Comparison of ENCODE assay signal across 20 mouse cellular contexts in genomic region chr3:9100761-9101160, GRCm38 (mm10).
DNase-seq lines count a peak whose midpoint lies in the region; ATAC-seq and TF ChIP-seq lines count a peak whose summit lies in the region.
"Had no signal": no experiment of that assay in that cellular context is flagged by ENCODE, and none has a peak within 500 bp of the region (broad histone marks: within the 10 kb centered on the region; RNA-seq: fewer than 3 reads in every experiment).

No protein-coding gene starts in this region.

- no peak overlapping the region for H3K4me2 ChIP-seq in lung, embryonic 15.5 days
- no peak overlapping the region for H3K4me2 ChIP-seq in intestine, embryonic 15.5 days (replicated peaks)
- no peak overlapping the region for H3K4me2 ChIP-seq in hindbrain, embryonic 11.5 days (replicated peaks; ENCODE audit: low read depth, low read length)
- H3K4me2 ChIP-seq: forebrain, embryonic 13.5 days; heart, embryonic 11.5 days; heart, embryonic 15.5 days had no signal

- no peak for TF ChIP-seq POLR2A in small intestine, adult 2 months (IDR thresholded peaks at IDR 0.05; ENCODE audit: low read depth, low read length)

- 57% methylated on average over 8 of the region's 8 CpGs for WGBS in lung, embryonic 15.5 days
- 58% methylated on average over 8 of the region's 8 CpGs for WGBS in intestine, embryonic 15.5 days
- WGBS in small intestine, adult 2 months = 30% methylated on average over 8 of the region's 8 CpGs
- 85% methylated on average over 8 of the region's 8 CpGs for WGBS in hindbrain, embryonic 11.5 days

- H3K36me3 ChIP-seq in lung, embryonic 15.5 days = no peaks in the 10 kb centered on the region
- H3K36me3 ChIP-seq in intestine, embryonic 15.5 days = no peaks in the 10 kb centered on the region
- no peaks in the 10 kb centered on the region for H3K36me3 ChIP-seq in small intestine, adult 2 months (ENCODE audit: control insufficient read depth, insufficient read depth, low read length)
- no peaks in the 10 kb centered on the region for H3K36me3 ChIP-seq in hindbrain, embryonic 11.5 days (ENCODE audit: control insufficient read depth, insufficient read depth, low read length)
- H3K36me3 ChIP-seq: embryonic facial prominence, embryonic 10.5 days; heart, embryonic 15.5 days had no signal

- no peaks in the 10 kb centered on the region for H3K27me3 ChIP-seq in lung, embryonic 15.5 days
- H3K27me3 ChIP-seq in intestine, embryonic 15.5 days (replicated peaks) = no peaks in the 10 kb centered on the region
- H3K27me3 ChIP-seq in small intestine, adult 2 months (ENCODE audit: control insufficient read depth, insufficient read depth, low read length) = no peaks in the 10 kb centered on the region
- H3K27me3 ChIP-seq in hindbrain, embryonic 11.5 days (ENCODE audit: control insufficient read depth, insufficient read depth, low read length) = no peaks in the 10 kb centered on the region
- H3K27me3 ChIP-seq: forebrain, embryonic 13.5 days; heart, embryonic 15.5 days; Patski had no signal

- no peak for DNase-seq in lung, postnatal 14 days
- peak; percentile 38 for DNase-seq in ES-CJ7 (ENCODE audit: low read depth, low spot score)
- no peak for DNase-seq in hindbrain, embryonic 11.5 days (ENCODE audit: low spot score)
- no peak for DNase-seq in layer of hippocampus, adult 18-20 months (ENCODE audit: low spot score in 2 of 2)
- DNase-seq: adrenal gland, adult 8-10 months; adrenal gland, postnatal 36 days; cerebellum, adult 2 months; cerebellum, postnatal 10 days; forebrain, postnatal 0 days; gastrocnemius, postnatal 14 days; heart, adult 2 months; heart, postnatal 14 days had no signal

- TF ChIP-seq CTCF in small intestine, adult 2 months (IDR thresholded peaks at IDR 0.05; ENCODE audit: extremely low read depth, insufficient read length, insufficient replicate concordance, low read depth, low read length) = no peak

- H3K4me1 ChIP-seq in lung, embryonic 15.5 days = no peaks in the 10 kb centered on the region
- peaks cover 7% of the 10 kb centered on the region; the same call in 1 of the 2 replicates for H3K4me1 ChIP-seq in intestine, embryonic 15.5 days (replicated peaks)
- H3K4me1 ChIP-seq in small intestine, adult 2 months (ENCODE audit: control insufficient read depth, insufficient read depth, insufficient read length, low read length) = peaks cover 12% of the 10 kb centered on the region
- H3K4me1 ChIP-seq in hindbrain, embryonic 11.5 days (replicated peaks; ENCODE audit: control insufficient read depth, insufficient read depth, low read length) = no peaks in the 10 kb centered on the region
- H3K4me1 ChIP-seq: forebrain, embryonic 13.5 days had no signal

- no peaks in the 10 kb centered on the region for H3K9me3 ChIP-seq in lung, embryonic 15.5 days
- no peaks in the 10 kb centered on the region for H3K9me3 ChIP-seq in intestine, embryonic 15.5 days
- H3K9me3 ChIP-seq in hindbrain, embryonic 11.5 days (ENCODE audit: control insufficient read depth, low read length) = no peaks in the 10 kb centered on the region
- H3K9me3 ChIP-seq: embryonic facial prominence, embryonic 10.5 days; forebrain, embryonic 13.5 days; heart, embryonic 15.5 days had no signal

- no peak overlapping the region for H3K9ac ChIP-seq in lung, embryonic 15.5 days
- no peak overlapping the region for H3K9ac ChIP-seq in intestine, embryonic 15.5 days
- no peak overlapping the region for H3K9ac ChIP-seq in hindbrain, embryonic 11.5 days (ENCODE audit: low read depth, low read length)
- H3K9ac ChIP-seq: forebrain, embryonic 13.5 days; forebrain, postnatal 0 days; heart, embryonic 15.5 days had no signal

- H3K4me3 ChIP-seq in lung, embryonic 15.5 days = no peak overlapping the region
- no peak overlapping the region for H3K4me3 ChIP-seq in intestine, embryonic 15.5 days (replicated peaks)
- H3K4me3 ChIP-seq in small intestine, adult 2 months (ENCODE audit: low read depth, low read length) = no peak overlapping the region
- no peak overlapping the region for H3K4me3 ChIP-seq in hindbrain, embryonic 11.5 days (ENCODE audit: low read depth, low read length)
- H3K4me3 ChIP-seq: embryonic facial prominence, embryonic 10.5 days; forebrain, embryonic 13.5 days; heart, adult 2 months; heart, embryonic 15.5 days had no signal

- peak overlapping the region; percentile 49; the same call in 1 of the 2 replicates for H3K27ac ChIP-seq in lung, embryonic 15.5 days
- peak overlapping the region; percentile 25; the same call in 1 of the 2 replicates for H3K27ac ChIP-seq in intestine, embryonic 15.5 days
- H3K27ac ChIP-seq in small intestine, adult 2 months (ENCODE audit: insufficient read depth, low read depth, low read length) = 0 out of 2 replicates have a peak overlapping the region, but pooled peaks have one; percentile 19
- H3K27ac ChIP-seq in hindbrain, embryonic 11.5 days (ENCODE audit: low read depth, low read length) = no peak overlapping the region
- H3K27ac ChIP-seq: embryonic facial prominence, embryonic 10.5 days; forebrain, embryonic 13.5 days; heart, adult 2 months; heart, embryonic 15.5 days had no signal

- ATAC-seq in lung, embryonic 15.5 days (ENCODE audit: borderline replicate concordance, extremely low read depth, low FRiP score, low TSS enrichment) = no peak
- ATAC-seq in intestine, embryonic 15.5 days = peak; percentile 76
- ATAC-seq in hindbrain, embryonic 11.5 days (ENCODE audit: low FRiP score) = no peak
- ATAC-seq: forebrain, embryonic 13.5 days; forebrain, postnatal 0 days; Patski had no signal
